Mouse (Mus musculus): ENCODE results near the gene Pex5.
"Not testable (repeated sequence)": the region's sequence is repeated elsewhere in the genome, so short reads cannot be mapped to it uniquely, and the experiment has no call there.

Pex5 gene

GRCm38 (mm10) chr6:124427289-124427688 lies 12.4 kb upstream of the Pex5 start:
- DNase-seq (ENCODE audit: low spot score) = no peak

- DNase-seq (ENCODE audit: low spot score) = no peak
These were observed 11.7 kb upstream of the Pex5 start for GRCm38 (mm10) chr6:124426604-124427003.

- DNase-seq (ENCODE audit: low spot score) = no peak
These were observed 10.7 kb upstream of the Pex5 start for GRCm38 (mm10) chr6:124425523-124425922.

GRCm38 (mm10) chr6:124425042-124425441 lies 10.2 kb upstream of the Pex5 start:
- not testable (repeated sequence) for DNase-seq (ENCODE audit: low spot score)

- no peak for DNase-seq (ENCODE audit: low spot score)
These were observed 9.2 kb upstream of the Pex5 start for GRCm38 (mm10) chr6:124424068-124424498.

- DNase-seq (ENCODE audit: low spot score) = no peak
These were observed 3.8 kb upstream of the Pex5 start for GRCm38 (mm10) chr6:124418686-124419085.

GRCm38 (mm10) chr6:124415347-124416088 lies 651 bp upstream of the Pex5 start:
- peak; percentile 63 for DNase-seq (ENCODE audit: low spot score)

- DNase-seq (ENCODE audit: low spot score) = peak; percentile 69
These were observed 529 bp downstream of the Pex5 start for GRCm38 (mm10) chr6:124414150-124414926.

GRCm38 (mm10) chr6:124413770-124414149 lies 1.1 kb downstream of the Pex5 start:
- DNase-seq (ENCODE audit: low spot score) = no peak

GRCm38 (mm10) chr6:124408355-124408754 lies 6.5 kb downstream of the Pex5 start:
- no peak for DNase-seq (ENCODE audit: low spot score)

- DNase-seq (ENCODE audit: low spot score) = no peak
These were observed 7.7 kb downstream of the Pex5 start for GRCm38 (mm10) chr6:124407180-124407579.

GRCm38 (mm10) chr6:124406326-124406725 lies 8.5 kb downstream of the Pex5 start:
- no peak for DNase-seq (ENCODE audit: low spot score)

- DNase-seq (ENCODE audit: low spot score) = no peak
These were observed 15.1 kb downstream of the Pex5 start for GRCm38 (mm10) chr6:124399738-124400137.

- DNase-seq (ENCODE audit: low spot score) = not testable (repeated sequence)
These were observed 19.9 kb downstream of the Pex5 start for GRCm38 (mm10) chr6:124394991-124395390.

- no peak for DNase-seq (ENCODE audit: low spot score)
These were observed 34.7 kb downstream of the Pex5 start for GRCm38 (mm10) chr6:124380142-124380541.

GRCm38 (mm10) chr6:124379331-124379730 lies 35.5 kb downstream of the Pex5 start:
- DNase-seq (ENCODE audit: low spot score) = no peak

GRCm38 (mm10) chr6:124377494-124378255 lies 37.2 kb downstream of the Pex5 start:
- no peak for DNase-seq (ENCODE audit: low spot score)

- DNase-seq (ENCODE audit: low spot score) = no peak
These were observed 38.6 kb downstream of the Pex5 start for GRCm38 (mm10) chr6:124376311-124376710.

- DNase-seq (ENCODE audit: low spot score) = no peak
These were observed 39.4 kb downstream of the Pex5 start for GRCm38 (mm10) chr6:124375435-124375884.

GRCm38 (mm10) chr6:124374683-124375082 lies 40.2 kb downstream of the Pex5 start:
- DNase-seq (ENCODE audit: low spot score) = no peak

- no peak for DNase-seq (ENCODE audit: low spot score)
These were observed 41.2 kb downstream of the Pex5 start for GRCm38 (mm10) chr6:124373584-124374206.

GRCm38 (mm10) chr6:124364328-124364727 lies 50.5 kb downstream of the Pex5 start:
- no peak for DNase-seq (ENCODE audit: low spot score)
